Mouse (Mus musculus) retina, adult 2 months (tissue): ENCODE measurements around the gene Cep152.

Experiments used
- DNase-seq: peaks from one replicate; pipeline ENCODE4 v3.0.0-alpha.2; 2012; ENCODE audit warnings: low read depth, low spot score

Cep152 gene

GRCm38 (mm10) chr2:125626536-125626935, 1.6 kb upstream of the Cep152 start:
- DNase-seq = no peak

- no peak for DNase-seq
These were observed 707 bp downstream of the Cep152 start for GRCm38 (mm10) chr2:125624127-125624685.

- no peak for DNase-seq
These were observed 1.7 kb downstream of the Cep152 start for GRCm38 (mm10) chr2:125623211-125623610.

- DNase-seq = no peak
These were observed 4.6 kb downstream of the Cep152 start for GRCm38 (mm10) chr2:125620213-125620907.

GRCm38 (mm10) chr2:125615858-125616424, 9.0 kb downstream of the Cep152 start:
- no peak for DNase-seq

- DNase-seq = no peak
These were observed 9.5 kb downstream of the Cep152 start for GRCm38 (mm10) chr2:125615440-125615839.

GRCm38 (mm10) chr2:125606220-125606845, 18.6 kb downstream of the Cep152 start:
- no peak for DNase-seq

- DNase-seq = no peak
These were observed 20.3 kb downstream of the Cep152 start for GRCm38 (mm10) chr2:125604646-125605045.

GRCm38 (mm10) chr2:125602970-125603369, 21.9 kb downstream of the Cep152 start:
- no peak for DNase-seq

GRCm38 (mm10) chr2:125598958-125599357, 26.0 kb downstream of the Cep152 start:
- no peak for DNase-seq

GRCm38 (mm10) chr2:125598251-125598650, 26.7 kb downstream of the Cep152 start:
- DNase-seq = no peak

GRCm38 (mm10) chr2:125594786-125595185, 30.1 kb downstream of the Cep152 start:
- no peak for DNase-seq

- no peak for DNase-seq
These were observed 30.8 kb downstream of the Cep152 start for GRCm38 (mm10) chr2:125594072-125594471.

GRCm38 (mm10) chr2:125591895-125592294, 33.0 kb downstream of the Cep152 start:
- no peak for DNase-seq

- no peak for DNase-seq
These were observed 35.6 kb downstream of the Cep152 start for GRCm38 (mm10) chr2:125589287-125589686.

- DNase-seq = no peak
These were observed 43.8 kb downstream of the Cep152 start for GRCm38 (mm10) chr2:125581081-125581480.

- DNase-seq = no peak
These were observed 47.2 kb downstream of the Cep152 start for GRCm38 (mm10) chr2:125577670-125578069.

- no peak for DNase-seq
These were observed 48.4 kb downstream of the Cep152 start for GRCm38 (mm10) chr2:125576498-125576897.

- DNase-seq = no peak
These were observed 49.1 kb downstream of the Cep152 start for GRCm38 (mm10) chr2:125575766-125576165.

- no peak for DNase-seq
These were observed 61.0 kb downstream of the Cep152 start for GRCm38 (mm10) chr2:125563884-125564283.

GRCm38 (mm10) chr2:125562407-125562806, 62.5 kb downstream of the Cep152 start:
- DNase-seq = no peak

GRCm38 (mm10) chr2:125560037-125560436, 64.9 kb downstream of the Cep152 start:
- DNase-seq = no peak
